Mouse (Mus musculus) spleen, embryonic (tissue): ENCODE data around the gene 4430402I18Rik.

Experiments
- CTCF ChIA-PET: fragments of 350-600 bp; sonication (Branson Sonifier 250); formaldehyde crosslinking; loops from one replicate; lab custom pipeline; 2022; lab: Charles Lee

4430402I18Rik gene

GRCm38 (mm10) chr19:28902806-28903205 lies 64.8 kb downstream of the 4430402I18Rik start:
- CTCF ChIA-PET, result no interaction called here

GRCm38 (mm10) chr19:28902111-28902510 lies 65.5 kb downstream of the 4430402I18Rik start:
- CTCF ChIA-PET, result no interaction called here

DNA sequence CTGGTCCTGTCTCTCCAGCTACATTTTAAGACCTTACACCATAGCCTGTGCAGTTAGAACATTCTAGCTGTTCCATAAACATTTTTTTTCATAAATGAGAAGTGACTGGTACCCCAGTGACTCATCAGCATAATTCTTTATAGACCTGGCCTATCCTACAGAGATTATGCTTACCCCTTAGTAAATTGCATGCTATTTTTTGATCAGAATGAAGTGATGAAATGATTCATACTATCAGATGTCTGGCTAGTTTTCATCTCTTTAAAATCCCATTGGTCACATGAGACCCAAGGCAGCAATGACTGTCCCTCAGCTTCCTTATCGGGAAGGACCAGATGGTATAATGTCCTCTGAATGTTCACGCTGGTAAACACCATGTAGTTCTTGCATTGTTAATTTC lies 66.8 kb downstream of the 4430402I18Rik start:
- CTCF ChIA-PET, result no interaction called here

GRCm38 (mm10) chr19:28897497-28897896 lies 70.1 kb downstream of the 4430402I18Rik start:
- CTCF ChIA-PET, result no interaction called here

- CTCF ChIA-PET, result no interaction called here
Measured at GRCm38 (mm10) chr19:28896639-28897038, 71.0 kb downstream of the 4430402I18Rik start.

GRCm38 (mm10) chr19:28891864-28892263 lies 75.7 kb downstream of the 4430402I18Rik start:
- CTCF ChIA-PET, result no interaction called here

GRCm38 (mm10) chr19:28891238-28891637 lies 76.4 kb downstream of the 4430402I18Rik start:
- CTCF ChIA-PET, result no interaction called here

DNA sequence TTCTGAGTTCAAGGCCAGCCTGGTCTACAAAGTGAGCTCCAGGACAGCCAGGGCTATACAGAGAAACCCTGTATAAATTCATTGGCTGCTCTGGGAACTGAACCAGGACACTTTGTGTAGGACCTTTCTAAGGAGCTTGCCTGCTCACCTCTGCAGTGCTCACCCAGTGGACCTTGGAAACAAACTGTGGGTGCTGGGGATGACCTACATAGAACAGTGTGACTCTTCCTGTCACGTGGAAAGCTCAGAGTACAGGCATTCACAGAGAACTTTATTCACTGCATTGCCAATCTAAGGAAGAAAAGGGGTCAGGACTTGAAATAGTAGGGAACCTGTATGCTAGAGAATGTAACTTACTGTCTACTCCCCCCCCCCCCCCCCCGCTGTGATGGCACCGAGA lies 78.3 kb downstream of the 4430402I18Rik start:
- CTCF ChIA-PET, result no interaction called here

- CTCF ChIA-PET, result no interaction called here
Measured at GRCm38 (mm10) chr19:28888496-28888895, 79.1 kb downstream of the 4430402I18Rik start.

GRCm38 (mm10) chr19:28883126-28883525 lies 84.5 kb downstream of the 4430402I18Rik start:
- CTCF ChIA-PET, result no interaction called here

DNA sequence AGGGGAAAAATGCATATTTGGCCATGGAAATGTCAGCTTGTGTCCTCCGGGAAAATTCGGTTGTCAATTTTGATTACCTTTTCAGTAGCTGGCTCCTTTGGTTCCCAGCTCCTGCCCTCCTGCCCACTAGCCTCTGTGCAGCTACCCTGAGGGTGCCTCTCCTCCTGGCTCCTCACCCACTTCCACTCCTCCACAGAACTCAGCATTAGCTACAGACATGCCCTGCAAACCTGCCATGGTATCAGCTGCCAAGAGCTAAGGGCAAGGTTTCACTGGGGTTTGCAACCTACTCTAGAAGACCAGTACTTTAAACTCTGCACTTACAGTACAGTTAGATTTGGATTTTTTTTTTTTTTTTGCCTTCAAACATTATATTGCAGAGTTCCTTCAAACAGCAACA lies 88.1 kb downstream of the 4430402I18Rik start:
- CTCF ChIA-PET, result no interaction called here

DNA sequence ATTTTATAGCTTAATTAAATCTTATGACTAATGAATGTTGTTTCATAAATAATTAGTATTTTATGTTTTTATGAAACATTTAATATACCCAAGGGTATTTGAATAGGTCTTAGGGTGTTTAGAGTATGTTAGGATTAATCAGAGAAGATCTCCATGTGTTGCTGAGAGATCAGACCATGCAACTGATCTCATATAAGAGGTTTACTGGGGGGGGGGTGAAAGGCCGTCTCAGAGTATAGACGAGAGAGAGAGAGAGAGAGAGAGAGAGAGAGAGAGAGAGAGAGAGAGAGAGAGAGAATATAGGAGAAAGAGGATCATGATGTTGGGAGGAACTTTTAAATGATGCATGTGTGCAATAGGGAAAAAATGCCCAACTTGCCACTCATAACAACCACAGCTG lies 97.2 kb downstream of the 4430402I18Rik start:
- CTCF ChIA-PET, result no interaction called here

DNA sequence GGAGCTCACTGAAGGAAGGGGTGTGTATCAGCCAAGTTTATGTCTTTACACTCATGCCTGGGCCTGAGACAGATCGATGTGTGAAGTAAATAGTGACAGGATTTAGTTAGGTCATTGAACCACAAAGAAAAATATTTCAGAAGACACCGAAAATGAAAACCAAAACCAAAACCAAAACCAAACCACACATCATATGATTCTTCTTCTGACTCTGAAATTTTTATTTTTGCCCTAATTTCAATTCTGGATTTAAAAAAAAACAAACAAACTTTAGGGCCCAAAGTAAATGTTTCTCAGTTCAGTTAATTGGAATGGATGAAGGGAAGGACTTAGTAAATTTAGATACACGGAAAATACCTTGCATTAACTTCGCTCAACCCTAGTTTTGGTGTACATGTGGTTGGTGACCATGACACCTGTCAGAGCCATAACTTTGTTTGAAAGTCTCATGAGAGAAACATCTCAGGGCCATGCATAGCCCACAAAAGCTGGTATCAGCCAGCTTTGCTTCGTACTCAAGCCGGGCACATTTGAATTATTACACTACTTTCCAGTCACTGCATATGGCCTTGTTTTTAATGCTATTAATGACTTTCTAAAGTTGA lies 98.2 kb downstream of the 4430402I18Rik start:
- CTCF ChIA-PET, result no interaction called here

- CTCF ChIA-PET, result no interaction called here
Measured at GRCm38 (mm10) chr19:28865501-28865900, 102.1 kb downstream of the 4430402I18Rik start.

GRCm38 (mm10) chr19:28864981-28865380 lies 102.6 kb downstream of the 4430402I18Rik start:
- CTCF ChIA-PET, result no interaction called here

DNA sequence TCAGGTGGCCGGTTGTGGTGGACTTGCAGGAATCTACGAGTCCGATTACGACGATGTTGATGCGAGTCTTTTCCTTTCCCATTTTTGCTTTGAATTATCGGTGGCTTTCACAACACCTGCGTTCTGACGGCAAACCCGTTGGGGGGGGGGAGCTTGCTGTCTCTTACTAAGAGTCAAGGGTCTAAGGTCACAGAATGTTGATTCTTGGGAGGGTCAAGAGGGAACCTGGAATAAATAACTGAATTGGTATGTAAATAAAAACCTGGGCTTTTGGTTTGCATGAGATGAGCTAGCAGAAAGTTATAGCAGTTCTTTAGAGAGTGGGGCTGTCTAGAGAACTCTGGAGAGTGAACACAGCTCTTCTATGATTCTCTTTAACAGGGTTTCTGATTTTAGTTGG lies 104.0 kb downstream of the 4430402I18Rik start:
- CTCF ChIA-PET, result no interaction called here

DNA sequence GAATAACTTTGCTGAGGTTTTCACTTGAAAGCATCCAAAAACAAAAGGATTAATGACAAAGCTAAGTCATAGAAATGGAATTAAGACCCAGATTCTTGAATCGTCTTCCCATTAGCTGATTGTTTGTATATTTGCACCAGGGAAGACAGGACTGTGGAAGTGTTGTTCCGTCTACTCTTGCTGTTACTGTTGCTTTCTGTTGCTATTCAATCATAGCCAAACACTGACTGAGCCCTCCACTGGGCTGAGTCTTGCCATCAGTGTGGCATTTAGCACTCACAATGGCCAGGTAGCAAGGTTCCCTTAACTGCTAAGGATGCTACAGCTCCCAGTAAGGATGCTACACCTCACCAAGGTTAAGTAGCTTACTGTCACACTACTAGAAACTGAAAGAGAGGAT lies 107.4 kb downstream of the 4430402I18Rik start:
- CTCF ChIA-PET, result no interaction called here

DNA sequence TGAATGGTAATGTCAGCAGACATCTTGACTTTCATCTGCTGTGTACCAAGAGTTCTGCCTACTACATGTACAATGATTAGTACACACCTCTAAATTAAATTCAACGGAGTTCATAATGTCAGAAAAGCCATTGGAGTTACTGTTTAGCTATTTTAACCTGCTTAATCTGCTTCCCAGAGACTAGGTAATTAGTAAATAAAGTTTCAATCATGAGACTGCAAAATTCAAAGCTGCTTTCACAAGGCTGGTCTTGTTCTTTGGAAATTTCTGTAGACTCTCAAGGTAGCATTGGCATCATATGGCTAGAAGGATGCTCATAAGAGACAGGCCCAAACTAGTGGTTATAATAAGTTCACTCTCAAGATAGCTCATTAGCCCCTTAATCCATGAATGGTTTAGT lies 112.8 kb downstream of the 4430402I18Rik start:
- CTCF ChIA-PET, result no interaction called here

DNA sequence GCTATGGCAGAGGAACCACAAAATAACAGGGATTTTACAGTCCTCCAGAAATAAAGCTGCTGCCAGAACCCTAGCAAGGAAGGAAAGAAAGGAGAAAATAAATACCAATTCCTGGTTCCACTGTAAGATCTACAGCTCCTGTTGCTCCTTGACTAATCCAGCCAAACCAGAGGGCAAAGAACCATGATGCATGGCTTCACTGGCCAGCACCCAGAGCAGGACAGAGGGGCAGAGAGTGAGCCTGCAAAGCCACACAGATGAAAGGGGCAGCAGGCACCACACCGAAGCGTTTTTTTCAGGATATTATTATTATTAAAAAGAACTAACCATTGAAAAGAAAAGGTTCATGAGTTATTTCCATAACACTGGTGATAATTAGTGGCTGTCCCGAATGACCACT lies 115.6 kb downstream of the 4430402I18Rik start:
- CTCF ChIA-PET, result no interaction called here

- CTCF ChIA-PET, result no interaction called here
Measured at GRCm38 (mm10) chr19:28850510-28850909, 117.1 kb downstream of the 4430402I18Rik start.

- CTCF ChIA-PET, result no interaction called here
Measured at GRCm38 (mm10) chr19:28844946-28845710, 122.5 kb downstream of the 4430402I18Rik start.
